Mouse (Mus musculus): Measurements from ENCODE around the gene Mid1. TPM values are rescaled to one million over a fixed set of nuclear protein-coding genes. Genes with fewer than 3 reads are reported as not detected.
"Not testable (repeated sequence)": the region's sequence is repeated elsewhere in the genome, so short reads cannot be mapped to it uniquely, and the experiment has no call there.

Gene Mid1
- polyA plus RNA-seq, 1 experiment, result 13.8 TPM

- H3K4me1 ChIP-seq; H3K36me3 ChIP-seq (replicated peaks; ENCODE audit: low read length); H3K27me3 ChIP-seq (replicated peaks): not testable (repeated sequence)
- TF ChIP-seq GATA1 (IDR thresholded peaks at IDR 0.05; ENCODE audit: borderline replicate concordance, low read length), result peak; percentile 11; the same call in 1 of the 3 replicates
- peaks cover 58% of the 10 kb centered on the region for H3K9me3 ChIP-seq
- peak overlapping the region; percentile 11 for H3K4me3 ChIP-seq (replicated peaks)
Observed at GRCm38 (mm10) chrX:170008584-170008983, 323.6 kb downstream of the Mid1 start.

DNA sequence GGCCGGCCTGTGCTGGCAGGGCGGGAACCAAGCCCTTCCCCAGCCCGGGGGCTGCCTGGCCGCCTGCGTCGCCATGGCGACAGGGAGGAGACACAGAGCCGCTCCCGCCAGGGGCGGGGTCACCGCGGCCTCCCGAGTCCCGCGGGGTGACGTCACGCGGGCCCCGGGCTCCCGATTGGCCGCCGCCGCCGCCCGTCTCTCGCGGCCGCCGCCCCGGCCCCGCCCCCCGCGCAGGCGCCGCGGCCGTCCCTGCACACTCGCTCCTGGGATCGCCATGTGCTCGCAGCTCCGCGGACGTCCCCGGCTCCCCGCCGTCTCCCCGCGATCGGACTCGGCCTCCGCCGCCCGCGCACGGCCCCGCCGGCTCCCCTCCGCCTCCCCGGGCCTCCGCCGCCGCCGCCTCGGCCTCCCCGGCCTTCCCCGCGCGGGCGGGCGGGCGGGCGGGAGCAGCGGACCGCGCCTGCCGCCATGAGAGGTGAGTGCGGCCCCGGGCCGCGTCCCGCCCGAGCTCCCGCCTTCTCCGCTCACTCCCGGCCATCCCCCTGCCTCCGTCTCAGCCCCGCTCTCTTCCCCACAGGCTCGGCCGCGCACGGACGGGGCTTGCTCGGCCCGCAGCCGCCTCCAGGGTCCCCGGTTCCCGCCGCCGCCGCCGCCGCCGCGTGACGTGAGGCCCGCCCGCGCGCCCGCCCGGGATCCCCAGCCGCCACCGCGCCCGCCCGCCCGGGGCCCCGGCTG lies 324.2 kb downstream of the Mid1 start, which contains the start of gene Gm21887:
Gene Gm21887 (plus strand): TSS at position 644 of the 735 bp plus-strand sequence.
- not testable (repeated sequence) for H3K36me3 ChIP-seq (replicated peaks; ENCODE audit: low read length); H3K4me1 ChIP-seq; H3K27me3 ChIP-seq (replicated peaks)
- H3K9me3 ChIP-seq, result peaks cover 58% of the 10 kb centered on the region
- peak within 1 kb of the TSS; percentile 86 for H3K4me3 ChIP-seq (replicated peaks)

DNA sequence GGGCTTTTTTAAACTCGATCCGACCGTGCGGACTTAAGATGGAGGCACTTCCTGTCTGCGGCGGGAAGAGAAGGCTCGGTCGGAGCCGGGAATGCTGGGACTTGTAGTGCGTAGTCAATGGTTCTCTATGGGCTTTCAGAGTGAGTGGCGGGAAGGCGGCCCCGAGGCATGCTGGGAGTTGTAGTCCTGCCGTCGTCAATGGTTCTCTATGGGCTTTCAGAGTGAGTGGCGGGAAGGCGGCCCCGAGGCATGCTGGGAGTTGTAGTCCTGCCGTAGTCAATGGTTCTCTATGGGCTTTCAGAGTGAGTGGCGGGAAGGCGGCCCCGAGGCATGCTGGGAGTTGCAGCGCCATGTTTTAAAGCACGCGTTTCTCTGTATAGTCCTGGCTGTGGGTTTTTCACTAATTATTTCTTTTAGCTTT lies 324.8 kb downstream of the Mid1 start:
- TF ChIP-seq FLI1 (IDR thresholded peaks at IDR 0.05; ENCODE audit: low read length), result peak; percentile 25; the same call in 1 of the 2 replicates
- H3K36me3 ChIP-seq (replicated peaks; ENCODE audit: low read length), result not testable (repeated sequence)
- H3K9me3 ChIP-seq, result peaks cover 56% of the 10 kb centered on the region

DNA sequence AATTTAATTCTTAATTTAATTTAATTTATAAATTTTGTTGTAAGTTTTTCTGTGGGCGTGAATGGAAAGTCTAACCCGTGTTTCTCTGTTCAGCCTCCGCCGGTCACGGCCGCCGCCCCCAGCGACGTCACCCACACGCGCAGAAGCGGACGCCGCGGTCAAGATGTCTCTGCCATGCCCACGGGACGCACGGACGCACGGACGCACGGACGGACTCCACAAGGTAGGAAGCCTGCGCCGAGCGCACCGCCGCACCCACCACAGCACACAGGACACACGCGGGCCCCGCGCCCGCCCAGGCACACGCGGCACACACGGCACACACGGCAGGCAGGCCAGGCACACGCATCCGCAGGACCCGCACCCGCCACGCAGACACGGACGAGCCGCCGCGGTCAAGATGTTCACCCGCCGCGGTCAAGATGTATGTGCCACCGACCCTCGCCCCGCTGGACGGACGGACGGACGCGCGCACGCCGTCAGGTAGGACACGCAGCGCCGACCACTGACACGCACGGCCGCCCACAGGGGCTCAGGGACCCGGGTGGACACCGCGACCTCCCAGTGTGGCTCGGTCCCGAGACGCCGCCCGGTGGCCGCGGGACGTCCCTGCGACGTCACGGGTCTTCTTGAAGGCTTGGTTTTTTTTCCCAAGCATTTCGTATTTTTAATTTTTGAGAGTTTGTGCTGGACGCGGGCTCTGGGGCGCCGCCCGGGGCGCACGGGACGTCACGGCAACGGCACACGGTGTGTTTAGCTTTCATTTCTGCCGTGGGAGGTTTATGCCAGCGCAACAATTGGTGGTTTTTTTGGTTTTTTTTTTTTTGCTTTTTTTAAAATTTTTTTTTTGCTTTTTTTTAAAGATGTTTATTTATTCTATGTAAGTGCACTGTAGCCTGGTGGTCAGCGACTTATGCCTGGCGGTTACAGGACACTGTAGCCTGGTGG lies 325.9 kb downstream of the Mid1 start:
- not testable (repeated sequence) for H3K36me3 ChIP-seq (replicated peaks; ENCODE audit: low read length); H3K27me3 ChIP-seq (replicated peaks); H3K4me1 ChIP-seq
- H3K9me3 ChIP-seq, result peaks cover 49% of the 10 kb centered on the region
- H3K4me3 ChIP-seq (replicated peaks), result peak overlapping the region; percentile 84
- TF ChIP-seq GATA1 (IDR thresholded peaks at IDR 0.05; ENCODE audit: borderline replicate concordance, low read length), result peak; percentile 75; the same call in 2 of the 3 replicates

More for the DNA sequence above, 324.8 kb downstream of the Mid1 start:
- H3K4me1 ChIP-seq; H3K27me3 ChIP-seq (replicated peaks): not testable (repeated sequence)
- peak overlapping the region; percentile 86 for H3K4me3 ChIP-seq (replicated peaks)

DNA sequence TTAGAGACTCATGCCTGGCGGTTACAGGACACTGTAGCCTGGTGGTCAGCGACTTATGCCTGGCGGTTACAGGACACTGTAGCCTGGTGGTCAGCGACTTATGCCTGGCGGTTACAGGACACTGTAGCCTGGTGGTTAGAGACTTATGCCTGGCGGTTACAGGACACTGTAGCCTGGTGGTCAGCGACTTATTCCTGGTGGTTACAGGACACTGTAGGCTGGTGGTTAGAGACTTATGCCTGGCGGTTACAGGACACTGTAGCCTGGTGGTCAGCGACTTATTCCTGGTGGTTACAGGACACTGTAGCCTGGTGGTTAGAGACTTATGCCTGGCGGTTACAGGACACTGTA lies 326.5 kb downstream of the Mid1 start:
- not testable (repeated sequence) for H3K4me1 ChIP-seq; H3K4me3 ChIP-seq (replicated peaks); H3K36me3 ChIP-seq (replicated peaks; ENCODE audit: low read length); H3K27me3 ChIP-seq (replicated peaks)
- H3K9me3 ChIP-seq, result peaks cover 49% of the 10 kb centered on the region

DNA sequence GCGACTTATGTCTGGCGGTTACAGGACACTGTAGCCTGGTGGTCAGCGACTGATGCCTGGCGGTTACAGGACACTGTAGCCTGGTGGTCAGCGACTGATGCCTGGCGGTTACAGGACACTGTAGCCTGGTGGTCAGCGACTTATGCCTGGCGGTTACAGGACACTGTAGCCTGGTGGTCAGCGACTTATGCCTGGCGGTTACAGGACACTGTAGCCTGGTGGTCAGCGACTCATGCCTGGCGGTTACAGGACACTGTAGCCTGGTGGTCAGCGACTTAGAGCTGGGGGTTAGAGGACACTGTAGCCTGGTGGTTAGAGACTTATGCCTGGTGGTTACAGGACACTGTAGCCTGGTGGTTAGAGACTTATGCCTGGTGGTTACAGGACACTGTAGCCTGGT lies 328.4 kb downstream of the Mid1 start:
- peaks cover 11% of the 10 kb centered on the region for H3K4me1 ChIP-seq
- peaks cover 14% of the 10 kb centered on the region for H3K36me3 ChIP-seq (replicated peaks; ENCODE audit: low read length)
- not testable (repeated sequence) for H3K4me3 ChIP-seq (replicated peaks); H3K27me3 ChIP-seq (replicated peaks)
- H3K9me3 ChIP-seq, result peaks cover 37% of the 10 kb centered on the region

DNA sequence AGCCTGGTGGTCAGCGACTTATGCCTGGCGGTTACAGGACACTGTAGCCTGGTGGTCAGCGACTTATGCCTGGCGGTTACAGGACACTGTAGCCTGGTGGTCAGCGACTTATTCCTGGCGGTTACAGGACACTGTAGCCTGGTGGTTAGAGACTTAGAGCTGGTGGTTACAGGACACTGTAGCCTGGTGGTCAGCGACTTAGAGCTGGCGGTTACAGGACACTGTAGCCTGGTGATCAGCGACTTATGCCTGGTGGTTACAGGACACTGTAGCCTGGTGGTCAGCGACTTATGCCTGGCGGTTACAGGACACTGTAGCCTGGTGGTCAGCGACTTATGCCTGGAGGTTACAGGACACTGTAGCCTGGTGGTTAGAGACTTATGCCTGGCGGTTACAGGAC lies 329.0 kb downstream of the Mid1 start:
- Histone ChIP-seq H3K9me3 (peaks cover 37% of the 10 kb centered on the region), H3K36me3 (replicated peaks; ENCODE audit: low read length) (peaks cover 19% of the 10 kb centered on the region), H3K4me1 (peaks cover 12% of the 10 kb centered on the region)
- not testable (repeated sequence) for H3K27me3 ChIP-seq (replicated peaks); H3K4me3 ChIP-seq (replicated peaks)

DNA sequence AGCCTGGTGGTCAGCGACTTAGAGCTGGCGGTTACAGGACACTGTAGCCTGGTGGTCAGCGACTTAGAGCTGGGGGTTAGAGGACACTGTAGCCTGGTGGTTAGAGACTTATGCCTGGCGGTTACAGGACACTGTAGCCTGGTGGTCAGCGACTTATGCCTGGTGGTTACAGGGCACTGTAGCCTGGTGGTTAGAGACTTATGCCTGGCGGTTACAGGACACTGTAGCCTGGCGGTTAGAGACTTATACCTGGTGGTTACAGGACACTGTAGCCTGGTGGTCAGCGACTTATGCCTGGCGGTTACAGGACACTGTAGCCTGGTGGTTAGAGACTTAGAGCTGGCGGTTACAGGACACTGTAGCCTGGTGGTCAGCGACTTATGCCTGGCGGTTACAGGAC lies 330.9 kb downstream of the Mid1 start:
- H3K4me1 ChIP-seq; H3K4me3 ChIP-seq (replicated peaks); H3K27me3 ChIP-seq (replicated peaks): not testable (repeated sequence)
- H3K36me3 ChIP-seq (replicated peaks; ENCODE audit: low read length), result peaks cover 24% of the 10 kb centered on the region
- H3K9me3 ChIP-seq, result peaks cover 35% of the 10 kb centered on the region

GRCm38 (mm10) chrX:170017333-170018245 lies 332.6 kb downstream of the Mid1 start:
- peaks cover 37% of the 10 kb centered on the region for H3K9me3 ChIP-seq
- H3K27me3 ChIP-seq (replicated peaks); H3K4me3 ChIP-seq (replicated peaks); H3K4me1 ChIP-seq: not testable (repeated sequence)
- peaks cover 29% of the 10 kb centered on the region for H3K36me3 ChIP-seq (replicated peaks; ENCODE audit: low read length)

GRCm38 (mm10) chrX:170018571-170019218 lies 333.7 kb downstream of the Mid1 start:
- Histone ChIP-seq H3K9me3 (peaks cover 35% of the 10 kb centered on the region), H3K4me3 (replicated peaks) (peak overlapping the region; percentile 5), H3K36me3 (replicated peaks; ENCODE audit: low read length) (peaks cover 29% of the 10 kb centered on the region)
- H3K27me3 ChIP-seq (replicated peaks); H3K4me1 ChIP-seq: not testable (repeated sequence)

GRCm38 (mm10) chrX:170019219-170019953 lies 334.4 kb downstream of the Mid1 start:
- not testable (repeated sequence) for H3K4me3 ChIP-seq (replicated peaks); H3K4me1 ChIP-seq; H3K27me3 ChIP-seq (replicated peaks)
- Histone ChIP-seq H3K9me3 (peaks cover 31% of the 10 kb centered on the region), H3K36me3 (replicated peaks; ENCODE audit: low read length) (peaks cover 29% of the 10 kb centered on the region)

GRCm38 (mm10) chrX:170019954-170020689 lies 335.1 kb downstream of the Mid1 start:
- not testable (repeated sequence) for H3K4me1 ChIP-seq; H3K27me3 ChIP-seq (replicated peaks); H3K4me3 ChIP-seq (replicated peaks)
- Histone ChIP-seq H3K9me3 (peaks cover 31% of the 10 kb centered on the region), H3K36me3 (replicated peaks; ENCODE audit: low read length) (peaks cover 29% of the 10 kb centered on the region)

GRCm38 (mm10) chrX:170020690-170021050 lies 335.7 kb downstream of the Mid1 start:
- not testable (repeated sequence) for H3K4me3 ChIP-seq (replicated peaks); H3K4me1 ChIP-seq; H3K27me3 ChIP-seq (replicated peaks)
- peaks cover 31% of the 10 kb centered on the region for H3K9me3 ChIP-seq
- H3K36me3 ChIP-seq (replicated peaks; ENCODE audit: low read length), result peaks cover 29% of the 10 kb centered on the region
